Mouse (Mus musculus) lung, postnatal 0 days (tissue): ENCODE results near the gene Mettl4. TPM values are rescaled to one million over a fixed set of nuclear protein-coding genes. Genes with fewer than 3 reads are reported as not detected.

Experiments used
- ATAC-seq: fragments of 200-750 bp; cut with Nextera tagmentation; 2 replicates; pipeline ENCODE4 v1.8.0; 2017; ENCODE audit warnings: moderate library complexity
- DNase-seq: peaks from one replicate; pipeline ENCODE4 v3.0.0-alpha.2; 2016; ENCODE audit warnings: low spot score
- H3K27ac ChIP-seq: fragments of 300-500 bp; sonication (generic); 2 replicates; pipeline ENCODE4 v1.5.1; 2014; ENCODE audit warnings: antibody characterized with exemption, mild to moderate bottlenecking, low read length, mixed read lengths
- H3K27me3 ChIP-seq: fragments of 300-500 bp; sonication (generic); replicated peaks from 2 replicates; pipeline ENCODE4 v1.6.1; 2014; ENCODE audit warnings: low read length, mixed read lengths; ENCODE audit not compliant: insufficient read depth
- H3K36me3 ChIP-seq: fragments of 300-500 bp; sonication (generic); 2 replicates; pipeline ENCODE4 v1.6.1; 2014; ENCODE audit warnings: low read length, mixed read lengths; ENCODE audit not compliant: insufficient read depth
- H3K4me1 ChIP-seq: fragments of 300-500 bp; sonication (generic); 2 replicates; pipeline ENCODE4 v1.6.1; 2014; ENCODE audit warnings: antibody characterized with exemption, low read depth, low read length, mixed read lengths; ENCODE audit not compliant: insufficient read depth
- H3K4me2 ChIP-seq: fragments of 300-500 bp; sonication (generic); replicated peaks from 2 replicates; pipeline ENCODE4 v1.6.1; 2014; ENCODE audit warnings: low read depth, mild to moderate bottlenecking, low read length, moderate library complexity, mixed read lengths
- H3K4me3 ChIP-seq: fragments of 300-500 bp; sonication (generic); 2 replicates; pipeline ENCODE4 v1.5.1; 2014; ENCODE audit warnings: low read depth, low read length
- H3K9ac ChIP-seq: fragments of 300-500 bp; sonication (generic); replicated peaks from 2 replicates; pipeline ENCODE4 v1.6.1; 2014; ENCODE audit warnings: low read depth, mild to moderate bottlenecking
- H3K9me3 ChIP-seq: fragments of 300-500 bp; sonication (generic); 2 replicates; pipeline ENCODE4 v1.6.1; 2016; ENCODE audit warnings: low read length, mixed read lengths
- CTCF ChIP-seq: IDR thresholded peaks from 2 replicates; pipeline ENCODE4 v1.5.1; 2016; ENCODE audit warnings: antibody characterized with exemption, mild to moderate bottlenecking
- EP300 ChIP-seq: IDR thresholded peaks from 2 replicates; pipeline ENCODE4 v1.6.1; 2016; ENCODE audit warnings: antibody characterized with exemption, mild to moderate bottlenecking, control low read depth
- WGBS: fragments of 180-500 bp; shearing (Covaris S2); extraction: QIAGEN DNeasy Blood & Tissue Kit; methylation state at CpG from one replicate; pipeline ENCODE4 v1.1.7; 2014; 5-methylcytosine and 5-hydroxymethylcytosine counted together
- polyA plus RNA-seq: library from polyadenylated mRNA; unstranded; fragments of >200 nt; fragmentation: Nextera tagmentation; extraction: Ambion mirVana; gene quantifications from 2 replicates; pipeline ENCODE4 v1.2.1, GENCODE M21; 2015

Gene Mettl4
- polyA plus RNA-seq = 7.4 and 10.0 TPM in 2 replicates

DNA sequence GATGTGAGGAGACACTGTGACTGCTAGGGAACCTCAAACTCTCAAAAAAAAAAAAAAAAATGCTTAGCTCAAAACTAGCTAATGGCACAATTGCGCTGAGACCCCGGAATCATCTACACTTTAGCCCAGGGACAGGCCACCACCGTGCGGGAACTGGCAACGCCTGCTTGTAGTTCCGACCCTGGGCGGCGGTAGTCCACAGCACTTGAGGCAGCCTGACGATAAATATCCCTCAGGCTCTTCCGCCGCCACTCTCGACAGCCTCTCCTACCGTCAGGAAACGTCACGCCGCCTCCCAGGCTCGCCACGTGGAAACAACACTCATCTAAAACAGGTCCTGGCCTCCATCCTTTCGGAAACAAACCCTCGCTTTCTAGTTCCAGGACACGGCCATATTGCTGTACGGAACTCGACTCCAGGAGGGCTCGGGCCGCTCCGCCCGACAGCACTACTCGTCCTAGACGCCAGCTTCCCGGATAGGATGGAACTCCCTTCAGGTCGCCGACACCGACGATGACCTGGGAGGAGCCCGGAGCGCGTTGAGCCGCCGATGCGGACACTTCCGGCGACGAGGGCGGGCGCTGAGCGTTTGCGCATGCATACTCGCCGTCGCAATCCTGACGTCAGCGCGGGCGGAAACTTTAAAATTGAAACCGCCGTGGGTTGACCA lies at the start of gene Mettl4:
Gene Mettl4, minus strand, starts transcription at position 554 of the 670 bp plus-strand sequence.
- H3K27me3 ChIP-seq = no peaks in the 10 kb centered on the region
- 0 out of 2 replicates have a peak, but pooled peaks cover 5% of the 10 kb centered on the region for H3K4me1 ChIP-seq
- peak within 1 kb of the TSS; percentile 72 for H3K9ac ChIP-seq
- peak within 1 kb of the TSS; percentile 76 for H3K4me2 ChIP-seq
- no peak for TF ChIP-seq EP300
- TF ChIP-seq CTCF = 0 out of 2 replicates have a peak, but pooled peaks have one; percentile 26
- peak within 1 kb of the TSS; percentile 93 for H3K27ac ChIP-seq
- H3K36me3 ChIP-seq = no peaks in the 10 kb centered on the region
- H3K9me3 ChIP-seq = no peaks in the 10 kb centered on the region
- H3K4me3 ChIP-seq = peak within 1 kb of the TSS; percentile 62
- ATAC-seq (peak; percentile 99), DNase-seq (peak; percentile 98)
- WGBS = under 1% methylated on average over 56 of the region's 56 CpGs

DNA sequence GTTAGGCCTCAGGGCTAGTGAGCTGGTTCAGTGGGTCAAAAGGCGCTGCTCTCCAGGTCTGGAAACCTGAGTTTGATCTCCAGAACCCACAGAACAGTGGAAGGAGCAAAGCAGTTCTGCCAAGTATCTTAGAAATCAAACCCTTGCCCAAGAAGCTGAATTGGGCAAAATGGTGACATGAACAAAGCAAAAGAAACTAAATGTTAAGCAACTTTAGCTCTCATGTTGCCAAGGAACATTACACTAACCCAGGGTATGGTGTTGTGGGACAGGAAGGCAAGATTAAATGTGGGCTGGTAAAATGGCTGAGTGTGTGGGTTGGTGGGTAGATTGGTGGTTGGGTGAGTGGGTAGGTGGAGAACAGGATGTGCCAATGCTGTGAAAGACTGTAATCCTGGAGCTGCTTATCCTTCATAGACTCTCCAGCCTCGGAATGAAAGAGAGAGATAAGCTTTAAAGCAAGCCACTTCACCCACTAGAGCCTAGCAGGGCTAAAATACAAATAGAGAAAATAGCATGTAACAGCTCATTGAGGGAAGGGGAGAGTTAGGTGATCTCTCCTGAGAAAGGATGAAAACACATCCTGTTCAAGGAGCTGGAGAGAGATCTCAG lies 29.2 kb upstream of the Mettl4 start:
- Histone ChIP-seq H3K4me3 (no peak overlapping the region), H3K36me3 (no peaks in the 10 kb centered on the region), H3K27me3 (no peaks in the 10 kb centered on the region), H3K4me2 (no peak overlapping the region), H3K27ac (no peak overlapping the region), H3K9me3 (no peaks in the 10 kb centered on the region), H3K9ac (no peak overlapping the region), H3K4me1 (no peaks in the 10 kb centered on the region)
- no peak for DNase-seq
- ATAC-seq = no peak
- 59% methylated on average over 2 of the region's 2 CpGs for WGBS
- no peak for TF ChIP-seq CTCF
- TF ChIP-seq EP300 = no peak

GRCm38 (mm10) chr17:94768491-94768890 lies 18.7 kb upstream of the Mettl4 start:
- H3K27ac ChIP-seq = no peak overlapping the region
- no peak overlapping the region for H3K4me2 ChIP-seq
- H3K4me3 ChIP-seq = no peak overlapping the region
- DNase-seq (no peak), ATAC-seq (no peak)
- H3K27me3 ChIP-seq = no peaks in the 10 kb centered on the region
- H3K36me3 ChIP-seq = no peaks in the 10 kb centered on the region
- WGBS = 69% methylated on average over 2 of the region's 2 CpGs
- H3K4me1 ChIP-seq = no peaks in the 10 kb centered on the region
- no peaks in the 10 kb centered on the region for H3K9me3 ChIP-seq
- H3K9ac ChIP-seq = no peak overlapping the region
- TF ChIP-seq CTCF = no peak
- no peak for TF ChIP-seq EP300

- no peak overlapping the region for H3K27ac ChIP-seq
- WGBS = 91% methylated on average over 3 of the region's 3 CpGs
- no peaks in the 10 kb centered on the region for H3K4me1 ChIP-seq
- no peak overlapping the region for H3K4me2 ChIP-seq
- no peaks in the 10 kb centered on the region for H3K9me3 ChIP-seq
- ATAC-seq (no peak), DNase-seq (no peak)
- no peaks in the 10 kb centered on the region for H3K27me3 ChIP-seq
- TF ChIP-seq CTCF = no peak
- TF ChIP-seq EP300 = no peak
- no peak overlapping the region for H3K9ac ChIP-seq
- H3K36me3 ChIP-seq = no peaks in the 10 kb centered on the region
- H3K4me3 ChIP-seq = no peak overlapping the region
These were observed 14.9 kb upstream of the Mettl4 start for GRCm38 (mm10) chr17:94764711-94765110.

DNA sequence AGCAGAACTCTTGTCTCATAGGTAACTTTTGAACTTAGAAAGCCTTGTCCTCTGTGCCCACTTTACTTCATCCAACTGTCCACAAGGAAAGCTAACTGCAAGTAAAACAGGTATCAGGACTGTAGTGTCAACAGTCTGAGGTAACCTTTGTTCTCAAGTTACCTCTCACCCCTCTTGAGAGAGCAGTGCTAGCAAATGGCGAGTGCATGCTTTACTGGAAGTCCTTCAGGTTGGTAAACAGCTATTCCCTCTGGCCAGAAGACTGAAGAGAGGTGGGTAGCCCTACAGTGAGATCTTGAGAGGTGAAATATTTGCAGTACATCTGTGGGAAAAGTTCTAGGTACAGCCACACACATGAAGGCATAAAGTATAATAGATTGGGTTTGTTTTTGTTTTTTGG lies 14.2 kb upstream of the Mettl4 start:
- peak; percentile 67 for ATAC-seq
- Histone ChIP-seq H3K4me3 (no peak overlapping the region), H3K9ac (no peak overlapping the region), H3K9me3 (no peaks in the 10 kb centered on the region), H3K4me1 (no peaks in the 10 kb centered on the region), H3K36me3 (no peaks in the 10 kb centered on the region), H3K27me3 (no peaks in the 10 kb centered on the region), H3K4me2 (no peak overlapping the region), H3K27ac (no peak overlapping the region)
- TF ChIP-seq EP300 (no peak), CTCF (no peak)
- DNase-seq = peak; percentile 56
- 50% methylated on average over 1 of the region's 1 CpGs for WGBS

- Histone ChIP-seq H3K4me2 (no peak overlapping the region), H3K9ac (no peak overlapping the region), H3K27me3 (no peaks in the 10 kb centered on the region), H3K27ac (no peak overlapping the region), H3K4me1 (no peaks in the 10 kb centered on the region), H3K4me3 (no peak overlapping the region), H3K9me3 (no peaks in the 10 kb centered on the region), H3K36me3 (no peaks in the 10 kb centered on the region)
- DNase-seq = no peak
- TF ChIP-seq CTCF = no peak
- no peak for TF ChIP-seq EP300
- no peak for ATAC-seq
- 88% methylated on average over 3 of the region's 3 CpGs for WGBS
These were observed 12.6 kb upstream of the Mettl4 start for GRCm38 (mm10) chr17:94762405-94762804.
